Mouse (Mus musculus): Measurements from ENCODE around the gene Cnbp.

- no peak for TF ChIP-seq POLR2A (IDR thresholded peaks at IDR 0.05; ENCODE audit: extremely low read depth, insufficient read depth, low read length)
- no peak for TF ChIP-seq CTCF (IDR thresholded peaks at IDR 0.05; ENCODE audit: low read depth, low read length)
These were observed 5.7 kb downstream of the Cnbp start for GRCm38 (mm10) chr6:87845031-87845695.

Measured in liver, adult 2 months (tissue).